20 mouse cellular contexts compared by ENCODE assay signal in genomic region chr10:4633287-4634030, GRCm38 (mm10). TPM values are rescaled to one million over a fixed set of nuclear protein-coding genes. Genes with fewer than 3 reads are reported as not detected.
A peak's percentile ranks its signal among the peaks of the same experiment; 100 is the strongest.
DNase-seq lines count a peak whose midpoint lies in the region; ATAC-seq and TF ChIP-seq lines count a peak whose summit lies in the region.
"Had no signal": no experiment of that assay in that cellular context is flagged by ENCODE, and none has a peak within 500 bp of the region (broad histone marks: within the 10 kb centered on the region; RNA-seq: fewer than 3 reads in every experiment).

No protein-coding gene starts in this region.

- no peak overlapping the region for H3K27ac ChIP-seq in heart, embryonic 12.5 days (ENCODE audit: poor library complexity, severe bottlenecking)
- H3K27ac ChIP-seq in kidney, postnatal 0 days: no peak overlapping the region
- no peak overlapping the region for H3K27ac ChIP-seq in limb, embryonic 10.5 days
- H3K27ac ChIP-seq: hindbrain, embryonic 13.5 days; intestine, embryonic 15.5 days; limb, embryonic 13.5 days; macrophage; midbrain, embryonic 13.5 days had no signal

- H3K4me1 ChIP-seq in heart, embryonic 12.5 days (replicated peaks): peaks cover 15% of the 10 kb centered on the region
- H3K4me1 ChIP-seq in kidney, postnatal 0 days (replicated peaks; ENCODE audit: insufficient read depth, low read length): no peaks in the 10 kb centered on the region
- peaks cover 10% of the 10 kb centered on the region; the same call in 1 of the 2 replicates for H3K4me1 ChIP-seq in limb, embryonic 10.5 days
- H3K4me1 ChIP-seq: hindbrain, embryonic 13.5 days; intestine, embryonic 15.5 days; midbrain, embryonic 13.5 days had no signal

- intact Hi-C loops in heart, postnatal 36 days (cut with DNase I): no loop called here

- no peaks in the 10 kb centered on the region for H3K27me3 ChIP-seq in heart, embryonic 12.5 days (replicated peaks)
- no peaks in the 10 kb centered on the region for H3K27me3 ChIP-seq in kidney, postnatal 0 days (ENCODE audit: insufficient read depth, low read length)
- H3K27me3 ChIP-seq in limb, embryonic 10.5 days (ENCODE audit: low read depth, poor library complexity, severe bottlenecking): no peaks in the 10 kb centered on the region
- H3K27me3 ChIP-seq: hindbrain, embryonic 13.5 days; intestine, embryonic 15.5 days; limb, embryonic 13.5 days; midbrain, embryonic 13.5 days; Patski had no signal

- peak; percentile 25; the same call in 1 of the 2 replicates for ATAC-seq in heart, embryonic 12.5 days (ENCODE audit: insufficient number of reproducible peaks, low FRiP score)
- ATAC-seq in kidney, postnatal 0 days (replicated peaks; ENCODE audit: low FRiP score, low read depth): no peak
- ATAC-seq in common myeloid progenitor, adult 5-6 weeks (replicated peaks; ENCODE audit: low read depth, poor library complexity, severe bottlenecking): peak; percentile 61
- ATAC-seq: forebrain, embryonic 16.5 days; intestine, embryonic 15.5 days; midbrain, embryonic 13.5 days; Patski had no signal

- H3K9ac ChIP-seq in heart, embryonic 12.5 days: no peak overlapping the region; the same call in 1 of the 2 replicates
- no peak overlapping the region for H3K9ac ChIP-seq in kidney, postnatal 0 days (ENCODE audit: low read depth, low read length)
- H3K9ac ChIP-seq: hindbrain, embryonic 13.5 days; intestine, embryonic 15.5 days; limb, embryonic 13.5 days; midbrain, embryonic 13.5 days had no signal

- H3K4me2 ChIP-seq in heart, embryonic 12.5 days: peak overlapping the region; percentile 37
- no peak overlapping the region for H3K4me2 ChIP-seq in kidney, postnatal 0 days (ENCODE audit: low read length)
- H3K4me2 ChIP-seq: hindbrain, embryonic 13.5 days; intestine, embryonic 15.5 days; midbrain, embryonic 13.5 days had no signal

- H3K9me3 ChIP-seq in heart, embryonic 12.5 days (replicated peaks): no peaks in the 10 kb centered on the region
- H3K9me3 ChIP-seq in kidney, postnatal 0 days (replicated peaks; ENCODE audit: low read length): no peaks in the 10 kb centered on the region
- no peaks in the 10 kb centered on the region for H3K9me3 ChIP-seq in limb, embryonic 10.5 days (replicated peaks)
- H3K9me3 ChIP-seq: hindbrain, embryonic 13.5 days; intestine, embryonic 15.5 days; limb, embryonic 13.5 days; midbrain, embryonic 13.5 days had no signal

- no peak overlapping the region for H3K4me3 ChIP-seq in heart, embryonic 12.5 days
- H3K4me3 ChIP-seq in kidney, postnatal 0 days (replicated peaks; ENCODE audit: low read depth, low read length): no peak overlapping the region
- no peak overlapping the region for H3K4me3 ChIP-seq in limb, embryonic 10.5 days
- H3K4me3 ChIP-seq: hindbrain, embryonic 13.5 days; intestine, embryonic 15.5 days; limb, embryonic 13.5 days; midbrain, embryonic 13.5 days had no signal

- no peaks in the 10 kb centered on the region for H3K36me3 ChIP-seq in heart, embryonic 12.5 days
- no peaks in the 10 kb centered on the region for H3K36me3 ChIP-seq in kidney, postnatal 0 days (ENCODE audit: insufficient read depth, low read length)
- H3K36me3 ChIP-seq in limb, embryonic 10.5 days: no peaks in the 10 kb centered on the region
- H3K36me3 ChIP-seq: hindbrain, embryonic 13.5 days; intestine, embryonic 15.5 days; limb, embryonic 13.5 days; midbrain, embryonic 13.5 days had no signal

- TF ChIP-seq CTCF in kidney, postnatal 0 days (IDR thresholded peaks at IDR 0.05; ENCODE audit: low read depth): no peak

- DNase-seq in heart, postnatal 36 days: no peak
- peak; percentile 48 for DNase-seq in kidney, postnatal 0 days (ENCODE audit: low spot score)
- DNase-seq in kidney, postnatal 36 days: no peak
- DNase-seq in limb, embryonic 10.5 days (ENCODE audit: low spot score): peak; percentile 24
- DNase-seq in natural killer cell, adult 2 months (ENCODE audit: low spot score in 2 of 2): no peak
- DNase-seq: adrenal gland, postnatal 25 days; B cell, adult 2 months; cerebellum, adult 2 months; heart, adult 18-20 months; kidney, postnatal 14 days; right cerebral cortex, adult 18-20 months had no signal

- 42% methylated on average over 14 of the region's 14 CpGs for WGBS in heart, embryonic 12.5 days
- WGBS in kidney, postnatal 0 days: 65% methylated on average over 14 of the region's 14 CpGs
- WGBS in limb, embryonic 10.5 days: 64% methylated on average over 14 of the region's 14 CpGs

RNA-seq across cellular contexts. Expression of gene Esr1, which starts 22.1 kb away (rescaled TPM):
- 1.00 and 1.2 TPM in 2 replicates for polyA plus RNA-seq in heart, embryonic 12.5 days (2016; fragmentation: Nextera tagmentation; extraction: Ambion mirVana)
- total RNA-seq in heart, postnatal 36 days (2021): 1 to 10 TPM in 1 of 2 experiments, under 1 TPM in 1; 0.76 to 1.4 TPM
- 3.3 and 3.7 TPM in 2 replicates for polyA plus RNA-seq in kidney, postnatal 0 days (2015; fragmentation: Nextera tagmentation; extraction: Ambion mirVana)
- 6.0 and 11.3 TPM in 2 replicates for total RNA-seq in common myeloid progenitor, adult 5-6 weeks (2017)
- 0.18 and 0.24 TPM in 2 replicates for polyA plus RNA-seq in limb, embryonic 10.5 days (2016; fragmentation: Nextera tagmentation; extraction: Ambion mirVana)

Comparison
In these comparisons a context has a peak if more than half of its experiments do, and no peak if none do; other contexts are left out.
1. DNase-seq: peak in kidney, postnatal 0 days (single experiment) and limb, embryonic 10.5 days (single experiment); none in heart, postnatal 36 days (0 of 2), kidney, postnatal 36 days (0 of 2) and natural killer cell, adult 2 months (0 of 2).